Mouse (Mus musculus) ES-CJ7 (cell line): ENCODE data around the gene Magoh.

Source experiments
- DNase-seq: peaks from one replicate; pipeline ENCODE4 v3.0.0; 2011; ENCODE audit warnings: low read depth, low spot score

Gene Magoh

GRCm38 (mm10) chr4:107879254-107880050 lies at the start of gene Magoh:
Magoh (plus strand) TSS chr4:107879755.
- peak; percentile 96 for DNase-seq

GRCm38 (mm10) chr4:107830189-107830588 lies 49.4 kb upstream of the Magoh start:
- DNase-seq = no peak

DNA sequence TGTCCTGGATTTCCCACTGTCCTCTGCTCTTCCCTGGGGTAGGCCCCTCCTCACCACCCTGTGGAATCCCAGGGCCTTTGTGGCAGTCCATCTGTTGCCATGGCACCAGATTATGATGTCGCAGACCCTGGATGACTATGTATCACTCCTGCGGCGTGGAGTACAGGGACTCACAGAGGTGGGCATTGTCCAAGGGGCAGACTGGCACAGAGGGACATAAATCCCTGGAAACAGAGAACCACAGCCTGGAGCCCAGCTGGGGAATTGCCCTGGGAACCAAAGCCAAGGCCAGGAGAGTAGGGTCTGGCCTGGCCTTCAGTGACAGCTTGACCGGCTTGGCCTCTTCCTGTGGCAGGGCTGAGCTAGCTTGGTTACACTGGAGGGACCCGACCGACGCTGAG lies 48.7 kb upstream of the Magoh start:
- DNase-seq = no peak

GRCm38 (mm10) chr4:107831678-107832077 lies 47.9 kb upstream of the Magoh start:
- DNase-seq = no peak

DNA sequence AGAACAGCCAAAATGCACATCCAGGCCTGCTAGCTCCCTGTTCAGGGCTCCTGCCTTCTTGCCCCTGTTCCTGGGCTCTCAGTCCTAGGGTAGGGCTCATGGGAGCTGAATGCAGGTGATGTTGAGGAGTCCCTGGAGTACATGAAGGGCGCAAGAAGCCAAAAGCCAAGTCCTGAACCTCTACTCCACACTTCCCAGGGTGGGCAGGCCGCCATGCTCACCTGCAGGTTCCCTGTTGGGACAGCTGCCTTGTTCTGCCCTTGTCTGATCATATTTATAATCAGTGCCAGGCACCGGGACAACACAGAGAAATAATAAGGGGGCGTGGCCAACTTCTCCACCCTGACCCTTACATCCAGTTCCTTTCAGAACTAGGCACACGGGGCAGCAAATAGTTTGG lies 46.0 kb upstream of the Magoh start:
- DNase-seq = no peak

- DNase-seq = peak; percentile 56
These were observed 44.8 kb upstream of the Magoh start for GRCm38 (mm10) chr4:107834643-107835314.

GRCm38 (mm10) chr4:107835508-107835909 lies 44.0 kb upstream of the Magoh start:
- DNase-seq = no peak

DNA sequence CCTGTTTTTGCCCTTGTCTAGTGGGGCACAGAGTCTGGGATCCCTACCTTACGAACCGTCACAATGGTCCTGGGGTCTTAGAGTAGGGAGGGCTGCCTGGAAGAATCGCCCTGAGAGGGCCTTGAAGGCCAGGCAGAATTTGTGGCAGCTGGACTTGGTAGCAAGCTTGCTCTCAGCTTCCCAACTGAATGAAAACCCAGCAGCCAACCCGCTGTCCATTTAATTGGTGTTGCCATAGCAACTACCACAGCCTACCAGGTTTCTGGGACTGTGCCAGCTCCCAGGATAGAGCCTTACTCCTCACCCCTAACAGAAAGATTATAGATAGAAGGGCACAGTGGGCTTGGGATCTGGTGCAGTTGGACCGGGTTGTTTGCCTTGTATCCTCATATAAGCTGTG lies 42.8 kb upstream of the Magoh start:
- DNase-seq = no peak

DNA sequence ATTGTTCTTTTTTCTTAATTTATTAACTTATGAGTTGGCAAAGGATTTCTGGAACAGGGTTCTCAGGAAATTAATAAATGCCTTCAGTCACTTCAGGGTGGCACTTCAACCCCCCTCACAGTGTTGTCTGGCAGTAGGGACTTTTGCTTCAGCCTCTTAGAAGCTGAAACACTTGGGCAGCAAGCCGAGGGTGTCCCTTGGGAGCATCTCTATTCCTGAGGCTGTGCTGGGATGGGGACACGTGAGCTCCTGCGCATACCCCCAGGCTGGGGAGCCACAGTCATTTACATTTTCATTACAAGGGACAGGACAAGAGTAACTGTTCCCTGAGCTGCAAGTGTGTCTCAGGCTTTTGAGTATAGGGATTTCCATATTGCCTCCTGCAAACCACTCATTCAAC lies 41.6 kb upstream of the Magoh start:
- no peak for DNase-seq

DNA sequence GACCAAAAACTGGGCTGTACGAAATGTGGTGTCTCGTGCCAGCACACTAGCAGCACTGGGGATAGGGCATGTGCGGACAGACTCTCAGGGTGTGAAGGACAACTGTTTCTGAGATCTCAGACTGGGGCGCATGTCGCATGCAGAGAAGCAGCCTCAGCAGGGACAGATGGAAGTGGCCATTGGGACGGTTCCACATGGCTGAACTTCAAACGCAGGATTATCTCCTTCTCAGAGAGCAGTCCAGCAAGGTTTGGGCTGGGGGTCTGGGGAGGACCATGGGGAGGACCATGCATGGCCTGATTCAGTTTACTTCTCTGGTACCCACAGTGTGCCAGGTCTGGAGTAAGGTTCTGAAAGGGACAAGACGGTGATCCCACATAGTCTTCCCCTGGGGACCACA lies 35.9 kb upstream of the Magoh start:
- no peak for DNase-seq

DNA sequence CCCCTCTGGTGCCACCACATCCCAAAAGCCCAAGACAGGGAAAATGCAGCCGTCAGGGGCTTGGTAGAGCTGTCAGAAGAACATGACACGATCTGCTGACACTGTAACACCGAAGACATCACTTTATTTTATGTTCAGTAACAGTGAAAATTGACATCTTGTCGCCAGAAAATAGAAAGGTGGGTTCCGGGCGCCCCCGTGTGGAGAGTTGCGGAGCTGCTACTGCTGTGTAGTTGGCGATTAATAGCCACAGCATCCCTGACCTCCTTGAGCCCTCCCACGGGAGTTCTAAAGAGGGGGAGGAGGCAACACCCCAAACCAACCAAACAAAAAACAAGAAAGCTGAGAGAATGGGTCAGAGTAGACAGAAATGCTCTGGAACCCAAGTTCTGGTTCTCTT lies 34.6 kb upstream of the Magoh start:
- DNase-seq = peak; percentile 39

DNA sequence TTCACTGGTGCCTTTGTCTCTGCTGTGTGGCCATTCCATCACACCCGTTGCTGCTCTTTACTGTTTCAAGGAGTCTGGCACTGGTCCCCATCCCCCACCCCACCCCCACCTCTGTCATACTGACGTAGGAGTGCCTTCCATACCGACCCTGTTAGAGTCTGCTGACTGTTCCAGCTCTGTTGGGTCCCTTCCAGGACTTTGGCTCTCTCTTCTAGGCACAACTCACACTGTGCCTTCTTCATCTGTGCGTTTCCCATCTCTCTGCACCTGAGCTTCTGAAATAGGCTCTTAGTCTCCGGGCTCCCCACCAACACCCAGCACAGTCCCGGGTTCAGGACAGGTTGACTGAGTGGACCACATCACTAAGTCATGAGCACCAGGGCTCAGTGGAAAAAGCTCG lies 32.8 kb upstream of the Magoh start:
- no peak for DNase-seq

DNA sequence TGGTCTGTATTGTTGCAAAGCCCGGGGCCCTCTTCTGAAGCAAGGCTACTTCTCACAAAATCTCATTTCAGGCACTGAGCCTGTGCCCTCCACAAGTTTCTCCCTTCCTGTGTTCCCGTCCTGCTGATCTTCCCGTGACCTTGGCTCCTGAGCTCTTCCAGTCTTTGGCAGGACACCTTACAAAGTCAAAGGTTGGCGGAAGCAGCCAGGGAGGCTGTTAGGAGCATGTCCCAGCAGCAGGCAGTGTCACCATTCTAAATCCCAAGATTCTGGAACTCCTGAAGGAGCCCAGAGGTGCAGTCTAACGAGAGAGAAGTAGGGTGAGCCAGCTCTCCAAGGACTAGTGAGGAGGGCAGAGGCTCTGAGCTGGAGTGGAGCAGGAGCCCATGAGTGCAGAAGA lies 31.0 kb upstream of the Magoh start:
- DNase-seq = no peak

DNA sequence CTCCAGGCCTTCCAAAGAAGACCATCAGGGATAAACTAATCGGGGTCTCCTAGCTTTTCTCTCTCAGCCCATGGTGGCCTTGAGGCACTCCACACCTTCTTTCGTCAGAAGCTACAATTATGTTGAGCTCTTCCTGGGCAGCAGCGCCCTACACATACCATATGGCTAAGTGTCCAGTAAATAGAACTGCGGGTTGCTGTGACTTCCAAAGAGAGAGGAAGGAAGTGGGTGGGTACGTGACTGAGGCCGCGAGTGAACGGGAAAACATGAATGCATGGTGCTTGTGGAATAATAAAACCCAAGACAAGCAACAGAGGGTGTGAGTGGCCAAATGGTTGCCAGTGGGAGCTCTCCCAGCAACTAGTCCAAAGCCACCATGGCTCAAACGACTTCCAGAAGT lies 29.9 kb upstream of the Magoh start:
- DNase-seq = no peak

DNA sequence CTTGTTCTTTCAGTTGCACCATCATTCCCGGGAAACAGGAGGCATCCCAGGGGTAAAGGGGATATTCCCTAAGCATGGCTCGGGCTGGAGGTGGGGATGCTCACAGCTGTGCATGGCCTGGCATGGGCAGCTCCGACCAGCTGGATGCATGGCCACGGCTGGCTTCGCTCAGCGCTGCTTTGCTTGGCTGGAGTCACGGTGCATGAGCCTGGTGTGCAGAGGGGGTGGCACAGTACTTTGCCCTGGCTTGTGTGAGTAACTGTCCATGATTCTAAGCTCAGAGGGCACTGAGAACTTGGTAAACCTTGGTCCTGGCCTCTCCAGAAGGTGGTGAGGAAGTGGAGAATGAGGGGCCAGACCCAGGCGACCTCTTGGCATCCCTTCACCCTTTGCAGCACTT lies 29.5 kb upstream of the Magoh start:
- no peak for DNase-seq

- no peak for DNase-seq
These were observed 26.2 kb upstream of the Magoh start for GRCm38 (mm10) chr4:107853333-107853732.

- DNase-seq = no peak
These were observed 25.7 kb upstream of the Magoh start for GRCm38 (mm10) chr4:107853836-107854235.

DNA sequence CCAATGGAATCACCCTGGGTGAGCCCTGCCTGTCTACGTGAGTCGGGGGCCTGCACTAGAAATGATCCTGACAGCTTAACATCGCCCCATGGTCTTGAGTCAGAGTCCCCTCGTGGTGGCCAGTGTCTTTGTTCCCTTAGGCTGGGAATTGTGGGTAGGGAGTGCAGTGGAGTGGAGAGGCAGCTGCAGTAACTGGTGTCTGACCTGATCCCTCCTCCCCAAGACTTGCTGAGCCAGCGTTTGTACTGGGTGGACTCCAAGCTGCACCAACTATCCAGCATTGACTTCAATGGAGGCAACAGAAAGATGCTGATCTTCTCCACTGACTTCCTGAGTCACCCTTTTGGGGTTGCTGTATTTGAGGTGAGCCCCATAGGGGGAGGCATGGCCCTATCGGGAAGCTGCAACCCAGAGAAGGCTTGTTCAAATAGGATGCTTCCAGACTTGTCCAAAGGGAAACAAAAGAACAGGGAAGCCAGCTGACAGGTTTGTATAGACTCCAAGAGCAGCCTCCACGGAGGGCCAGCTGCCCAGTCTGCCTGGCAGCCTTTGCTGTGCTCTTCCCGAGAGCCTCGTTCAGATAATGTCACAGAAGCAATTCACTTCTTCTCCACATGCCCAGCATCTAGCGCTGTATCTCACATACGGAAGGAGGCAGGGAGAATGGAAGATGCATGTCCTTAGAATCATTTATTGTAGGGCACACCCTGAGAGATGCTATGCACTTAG lies 22.4 kb upstream of the Magoh start:
- no peak for DNase-seq

- no peak for DNase-seq
These were observed 20.6 kb upstream of the Magoh start for GRCm38 (mm10) chr4:107858995-107859394.

DNA sequence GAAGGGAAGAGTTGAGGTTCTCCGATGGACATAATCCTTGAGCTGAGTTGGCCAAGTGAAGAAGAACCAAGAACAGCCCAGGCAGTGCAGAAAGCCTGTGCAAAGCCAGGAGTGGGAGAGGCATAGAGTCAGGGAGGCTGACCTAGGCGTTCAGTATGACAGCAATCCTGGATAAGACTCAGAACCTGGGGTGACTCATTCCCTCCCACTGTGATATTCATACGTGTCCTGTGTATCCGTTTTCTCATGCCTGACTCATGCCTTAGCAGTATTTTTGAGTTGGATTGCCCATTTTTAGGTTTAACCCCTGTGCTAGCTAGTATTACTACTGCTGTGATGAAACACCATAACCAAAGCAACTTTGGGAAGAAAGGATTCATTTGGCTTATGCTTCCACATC lies 14.7 kb upstream of the Magoh start:
- no peak for DNase-seq

GRCm38 (mm10) chr4:107881631-107882030 lies 2.1 kb downstream of the Magoh start:
- no peak for DNase-seq

- peak; percentile 23 for DNase-seq
These were observed 6.8 kb downstream of the Magoh start for GRCm38 (mm10) chr4:107886371-107886770.

DNA sequence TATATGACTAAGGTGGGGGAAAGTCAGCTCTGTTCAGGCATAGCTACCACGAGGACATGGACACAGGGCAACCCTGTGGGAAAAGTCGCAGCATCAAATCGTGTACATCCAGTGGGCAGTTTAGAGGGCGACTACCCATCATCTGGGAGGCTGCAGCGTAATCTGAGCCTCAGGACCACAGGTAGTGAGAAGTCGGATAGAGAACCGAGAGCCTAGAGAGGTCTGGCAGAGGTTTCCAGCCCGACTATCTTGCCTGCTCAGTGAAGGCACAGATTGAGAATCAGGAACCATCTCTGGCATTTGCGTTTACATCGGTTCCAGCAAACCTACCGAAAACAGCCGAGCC lies 9.8 kb downstream of the Magoh start:
- peak; percentile 14 for DNase-seq
